Mouse (Mus musculus) heart, postnatal 0 days (tissue): ENCODE data around the gene Ramp3.

Experiments
- CTCF ChIP-seq: IDR thresholded peaks from 2 replicates; pipeline ENCODE4 v1.5.1; 2016; ENCODE audit warnings: antibody characterized with exemption, control low read depth, low read depth
- EP300 ChIP-seq: IDR thresholded peaks from 2 replicates; pipeline ENCODE4 v1.6.1; 2016; ENCODE audit warnings: antibody characterized with exemption, low read depth

- TF ChIP-seq CTCF (no peak), EP300 (no peak)
These were observed 30.6 kb upstream of the Ramp3 start for GRCm38 (mm10) chr11:6627731-6628130.
